Mouse (Mus musculus) midbrain, postnatal 0 days (tissue): ENCODE results near the gene Ubr7. TPM values are rescaled to one million over a fixed set of nuclear protein-coding genes. Genes with fewer than 3 reads are reported as not detected.

Experiments used
- ATAC-seq: fragments of 200-750 bp; cut with Nextera tagmentation; 2 replicates; pipeline ENCODE4 v1.8.0; 2017; ENCODE audit warnings: moderate number of reproducible peaks, mild to moderate bottlenecking, moderate TSS enrichment, moderate library complexity; ENCODE audit not compliant: low FRiP score
- DNase-seq: peaks from one replicate; pipeline ENCODE4 v3.0.0-alpha.2; 2015; ENCODE audit warnings: low spot score
- H3K27ac ChIP-seq: fragments of 300-500 bp; sonication (generic); 2 replicates; pipeline ENCODE4 v1.5.1; 2014; ENCODE audit warnings: low read depth, mild to moderate bottlenecking, low read length, mixed read lengths
- H3K27me3 ChIP-seq: fragments of 300-500 bp; sonication (generic); 2 replicates; pipeline ENCODE4 v1.6.1; 2014; ENCODE audit warnings: low read length, control low read depth, mixed read lengths; ENCODE audit not compliant: insufficient read depth
- H3K36me3 ChIP-seq: fragments of 300-500 bp; sonication (generic); 2 replicates; pipeline ENCODE4 v1.6.1; 2014; ENCODE audit warnings: low read length, control low read depth, mixed read lengths; ENCODE audit not compliant: insufficient read depth
- H3K4me1 ChIP-seq: fragments of 300-500 bp; sonication (generic); 2 replicates; pipeline ENCODE4 v1.6.1; 2014; ENCODE audit warnings: mild to moderate bottlenecking, control low read depth, antibody characterized with exemption, low read length, mixed read lengths; ENCODE audit not compliant: insufficient read depth
- H3K4me2 ChIP-seq: fragments of 300-500 bp; sonication (generic); 2 replicates; pipeline ENCODE4 v1.6.1; 2014; ENCODE audit warnings: low read depth, mild to moderate bottlenecking, low read length, mixed read lengths; ENCODE audit not compliant: poor library complexity, severe bottlenecking
- H3K4me3 ChIP-seq: fragments of 300-500 bp; sonication (generic); 2 replicates; pipeline ENCODE4 v1.5.1; 2014; ENCODE audit warnings: low read depth, mild to moderate bottlenecking, low read length, moderate library complexity
- H3K9ac ChIP-seq: fragments of 300-500 bp; sonication (generic); replicated peaks from 2 replicates; pipeline ENCODE4 v1.6.1; 2014; ENCODE audit warnings: mild to moderate bottlenecking, low read length, moderate library complexity, mixed read lengths; ENCODE audit not compliant: poor library complexity, severe bottlenecking
- H3K9me3 ChIP-seq: fragments of 300-500 bp; sonication (generic); 2 replicates; pipeline ENCODE4 v1.6.1; 2016; ENCODE audit warnings: low read length, control low read depth
- CTCF ChIP-seq: IDR thresholded peaks from 2 replicates; pipeline ENCODE4 v1.5.1; 2016; ENCODE audit warnings: antibody characterized with exemption, mild to moderate bottlenecking
- WGBS: fragments of 180-500 bp; shearing (Covaris S2); extraction: QIAGEN DNeasy Blood & Tissue Kit; methylation state at CpG from one replicate; pipeline ENCODE4 v1.1.7; 2014; 5-methylcytosine and 5-hydroxymethylcytosine counted together
- polyA plus RNA-seq: library from polyadenylated mRNA; unstranded; fragments of >200 nt; fragmentation: Nextera tagmentation; extraction: Ambion mirVana; gene quantifications from 2 replicates; pipeline ENCODE4 v1.2.1, GENCODE M21; 2015
- total RNA-seq: library from RNA; depleted of rRNA; stranded (reverse); fragments of >200 nt; gene quantifications from 2 replicates; pipeline ENCODE4 v1.2.3, GENCODE M21; 2014; rRNA removed

The Ubr7 gene
- total and polyA plus RNA-seq, 2 experiments from 2014 or later = 24.4 to 51.0 TPM

GRCm38 (mm10) chr12:102799528-102799927, 41.8 kb downstream of the Ubr7 start:
- Histone ChIP-seq H3K4me3 (no peak overlapping the region), H3K9me3 (no peaks in the 10 kb centered on the region), H3K27me3 (no peaks in the 10 kb centered on the region), H3K4me1 (no peaks in the 10 kb centered on the region), H3K4me2 (no peak overlapping the region), H3K36me3 (peaks cover 5% of the 10 kb centered on the region; the same call in 1 of the 2 replicates), H3K9ac (no peak overlapping the region), H3K27ac (no peak overlapping the region)
- ATAC-seq (no peak), DNase-seq (no peak)
- no peak for TF ChIP-seq CTCF
- 92% methylated on average over 2 of the region's 2 CpGs for WGBS

GRCm38 (mm10) chr12:102814858-102815257, 57.1 kb downstream of the Ubr7 start:
- DNase-seq (no peak), ATAC-seq (no peak)
- Histone ChIP-seq H3K9me3 (no peaks in the 10 kb centered on the region), H3K27ac (no peak overlapping the region), H3K36me3 (peaks cover 5% of the 10 kb centered on the region), H3K27me3 (no peaks in the 10 kb centered on the region), H3K4me1 (no peaks in the 10 kb centered on the region), H3K4me2 (no peak overlapping the region), H3K4me3 (no peak overlapping the region), H3K9ac (no peak overlapping the region)
- no peak for TF ChIP-seq CTCF
- 72% methylated on average over 1 of the region's 1 CpGs for WGBS

GRCm38 (mm10) chr12:102826399-102826798, 68.6 kb downstream of the Ubr7 start:
- DNase-seq (no peak), ATAC-seq (no peak)
- Histone ChIP-seq H3K36me3 (no peaks in the 10 kb centered on the region), H3K9ac (no peak overlapping the region), H3K9me3 (no peaks in the 10 kb centered on the region), H3K27me3 (no peaks in the 10 kb centered on the region), H3K4me3 (no peak overlapping the region), H3K27ac (no peak overlapping the region), H3K4me1 (no peaks in the 10 kb centered on the region), H3K4me2 (no peak overlapping the region)
- WGBS = 93% methylated on average over 1 of the region's 1 CpGs
- no peak for TF ChIP-seq CTCF

- Histone ChIP-seq H3K9ac (no peak overlapping the region), H3K9me3 (no peaks in the 10 kb centered on the region), H3K27ac (no peak overlapping the region), H3K4me1 (no peaks in the 10 kb centered on the region), H3K36me3 (no peaks in the 10 kb centered on the region), H3K4me2 (no peak overlapping the region), H3K4me3 (no peak overlapping the region), H3K27me3 (no peaks in the 10 kb centered on the region)
- no peak for DNase-seq
- no peak for TF ChIP-seq CTCF
- ATAC-seq = no peak
- whole genome bisulfite sequencing = 98% methylated on average over 1 of the region's 1 CpGs
These were observed 69.4 kb downstream of the Ubr7 start for GRCm38 (mm10) chr12:102827119-102827518.

Other genes starting within 250 kb of the Ubr7 start
- gene Chga, start 203.0 kb upstream of the Ubr7 start, total RNA-seq = 148 and 168 TPM in 2 replicates
- 257 and 272 TPM in 2 replicates for gene Chga, start 203.0 kb upstream of the Ubr7 start, polyA plus RNA-seq
- 56.0 and 66.6 TPM in 2 replicates for gene Itpk1, start 53.0 kb upstream of the Ubr7 start, total RNA-seq
- gene Itpk1, start 53.0 kb upstream of the Ubr7 start, polyA plus RNA-seq = 39.0 and 40.3 TPM in 2 replicates
- gene Moap1, start 14.3 kb upstream of the Ubr7 start, total RNA-seq = 20.9 and 26.5 TPM in 2 replicates
- gene Moap1, start 14.3 kb upstream of the Ubr7 start, polyA plus RNA-seq = 71.8 and 84.8 TPM in 2 replicates
- gene Tmem251, start 14.2 kb upstream of the Ubr7 start, total RNA-seq = 5.9 and 6.2 TPM in 2 replicates
- gene Tmem251, start 14.2 kb upstream of the Ubr7 start, polyA plus RNA-seq = 11.9 and 12.3 TPM in 2 replicates
- gene Gm28051, start 202 bp upstream of the Ubr7 start, total RNA-seq = 0.93 TPM in 1 of 2 replicates, not detected in the other
- not detected in 2 replicates for gene Gm28051, start 202 bp upstream of the Ubr7 start, polyA plus RNA-seq
- gene Gon7, start 164 bp upstream of the Ubr7 start, total RNA-seq = 14.4 and 21.0 TPM in 2 replicates
- 30.9 and 39.1 TPM in 2 replicates for gene Gon7, start 164 bp upstream of the Ubr7 start, polyA plus RNA-seq
- gene Gm20604, start 705 bp downstream of the Ubr7 start, total RNA-seq = 29.7 and 35.1 TPM in 2 replicates
- gene Gm20604, start 705 bp downstream of the Ubr7 start, polyA plus RNA-seq = 53.7 and 54.5 TPM in 2 replicates
- 32.2 and 33.8 TPM in 2 replicates for gene Btbd7, start 120.5 kb downstream of the Ubr7 start, total RNA-seq
- 6.8 and 9.2 TPM in 2 replicates for gene Btbd7, start 120.5 kb downstream of the Ubr7 start, polyA plus RNA-seq
- gene Cox8c, start 141.3 kb downstream of the Ubr7 start, total RNA-seq = not detected in 2 replicates
- not detected in 2 replicates for gene Cox8c, start 141.3 kb downstream of the Ubr7 start, polyA plus RNA-seq
- 39.5 and 44.5 TPM in 2 replicates for gene Unc79, start 190.9 kb downstream of the Ubr7 start, total RNA-seq
- gene Unc79, start 190.9 kb downstream of the Ubr7 start, polyA plus RNA-seq = 4.5 and 6.7 TPM in 2 replicates